Mouse (Mus musculus) C2C12 (cell line): ENCODE data around the gene Gm8439. TPM values are rescaled to one million over a fixed set of nuclear protein-coding genes. Genes with fewer than 3 reads are reported as not detected.
"Not testable (repeated sequence)": the region's sequence is repeated elsewhere in the genome, so short reads cannot be mapped to it uniquely, and the experiment has no call there.

ENCODE experiments used
- H3K27me3 ChIP-seq: one replicate; pipeline ENCODE4 v1.6.1; 2011; ENCODE audit not compliant: control insufficient read depth, insufficient read depth, insufficient read length
- H3K36me3 ChIP-seq: one replicate; pipeline ENCODE4 v1.6.1; 2011; ENCODE audit not compliant: control insufficient read depth, insufficient read depth
- H3K4me3 ChIP-seq: one replicate; pipeline ENCODE4 v1.5.1; 2011; ENCODE audit warnings: mild to moderate bottlenecking, control low read depth; ENCODE audit not compliant: poor library complexity, insufficient read depth, severe bottlenecking
- H3K79me2 ChIP-seq: one replicate; pipeline ENCODE4 v1.6.1; 2011; ENCODE audit not compliant: control insufficient read depth, insufficient read depth
- H3K79me3 ChIP-seq: one replicate; pipeline ENCODE4 v1.6.1; 2011; ENCODE audit warnings: low read depth, control low read depth
- H3ac ChIP-seq: one replicate; pipeline ENCODE3; 2011; ENCODE audit warnings: low read depth; ENCODE audit not compliant: control insufficient read depth, insufficient read length
- CEBPB ChIP-seq: IDR thresholded peaks from one replicate; pipeline ENCODE4 v1.6.1; 2011; ENCODE audit warnings: low read depth, mild to moderate bottlenecking, control low read depth, moderate library complexity
- CTCF ChIP-seq: IDR thresholded peaks from one replicate; pipeline ENCODE4 v1.5.1; 2011; ENCODE audit not compliant: control insufficient read depth, insufficient read depth, insufficient read length
- FOSL1 ChIP-seq: IDR thresholded peaks from one replicate; pipeline ENCODE4 v1.8.0; 2011; ENCODE audit warnings: mild to moderate bottlenecking, low read length; ENCODE audit not compliant: poor library complexity, insufficient read depth, severe bottlenecking
- MAX ChIP-seq: IDR thresholded peaks from one replicate; pipeline ENCODE4 v1.6.1; 2011; ENCODE audit warnings: mild to moderate bottlenecking, control low read depth
- MYOD1 ChIP-seq: IDR thresholded peaks from one replicate; pipeline ENCODE4 v1.6.1; 2011; ENCODE audit warnings: low read depth; ENCODE audit not compliant: control insufficient read depth, insufficient read length
- MYOG ChIP-seq: IDR thresholded peaks from one replicate; pipeline ENCODE4 v1.6.1; 2011; ENCODE audit not compliant: control insufficient read depth, insufficient read length; ENCODE audit errors: extremely low read depth
- USF1 ChIP-seq: IDR thresholded peaks from one replicate; pipeline ENCODE4 v1.6.1; 2011; ENCODE audit warnings: low read depth, mild to moderate bottlenecking, control low read depth, moderate library complexity
- polyA plus RNA-seq: library from polyadenylated mRNA; unstranded; fragments of >200 nt; fragmentation: generic; extraction: Trizol; gene quantifications from one replicate; pipeline ENCODE4 v1.2.1, GENCODE M21; 2012; ENCODE audit warnings: missing spikeins

The Gm8439 gene
- polyA plus RNA-seq, 1 experiment, result not detected

GRCm38 (mm10) chr4:120581711-120582110 is 6.8 kb upstream of the Gm8439 start:
- no peaks in the 10 kb centered on the region for H3K79me2 ChIP-seq
- peaks cover 23% of the 10 kb centered on the region for H3K27me3 ChIP-seq
- H3ac ChIP-seq, result no peak overlapping the region
- H3K36me3 ChIP-seq, result no peaks in the 10 kb centered on the region
- TF ChIP-seq USF1 (no peak), MAX (no peak), FOSL1 (no peak), MYOG (no peak), CEBPB (no peak), MYOD1 (no peak), CTCF (no peak)
- H3K4me3 ChIP-seq, result no peak overlapping the region
- H3K79me3 ChIP-seq, result no peaks in the 10 kb centered on the region

GRCm38 (mm10) chr4:120586986-120587385 is 1.6 kb upstream of the Gm8439 start:
- H3K4me3 ChIP-seq, result no peak overlapping the region
- no peaks in the 10 kb centered on the region for H3K79me2 ChIP-seq
- peaks cover 40% of the 10 kb centered on the region for H3K27me3 ChIP-seq
- no peak for TF ChIP-seq USF1
- H3K36me3 ChIP-seq, result no peaks in the 10 kb centered on the region
- H3K79me3 ChIP-seq, result no peaks in the 10 kb centered on the region
- no peak overlapping the region for H3ac ChIP-seq

- TF ChIP-seq MYOD1 (no peak), MYOG (no peak)
- no peak overlapping the region for H3K4me3 ChIP-seq
- H3K36me3 ChIP-seq, result no peaks in the 10 kb centered on the region
- no peaks in the 10 kb centered on the region for H3K79me3 ChIP-seq
- H3K27me3 ChIP-seq, result peaks cover 35% of the 10 kb centered on the region
- H3K79me2 ChIP-seq, result no peaks in the 10 kb centered on the region
- H3ac ChIP-seq, result no peak overlapping the region
These were observed 525 bp downstream of the Gm8439 start for GRCm38 (mm10) chr4:120589070-120589469.

- Histone ChIP-seq H3K27me3 (peaks cover 39% of the 10 kb centered on the region), H3K4me3 (no peak overlapping the region), H3K36me3 (no peaks in the 10 kb centered on the region), H3K79me2 (no peaks in the 10 kb centered on the region), H3ac (no peak overlapping the region), H3K79me3 (no peaks in the 10 kb centered on the region)
- peak; percentile 53 for TF ChIP-seq CTCF
- no peak for TF ChIP-seq CEBPB
- no peak for TF ChIP-seq MAX
- no peak for TF ChIP-seq USF1
These were observed 1.4 kb downstream of the Gm8439 start for GRCm38 (mm10) chr4:120589815-120590422.

- no peak overlapping the region for H3K4me3 ChIP-seq
- H3K36me3 ChIP-seq, result no peaks in the 10 kb centered on the region
- H3K79me3 ChIP-seq, result no peaks in the 10 kb centered on the region
- no peak overlapping the region for H3ac ChIP-seq
- peaks cover 44% of the 10 kb centered on the region for H3K27me3 ChIP-seq
- TF ChIP-seq CEBPB (no peak), MAX (no peak), FOSL1 (no peak), MYOG (no peak), MYOD1 (no peak), USF1 (no peak), CTCF (no peak)
- H3K79me2 ChIP-seq, result no peaks in the 10 kb centered on the region
These were observed 2.4 kb downstream of the Gm8439 start for GRCm38 (mm10) chr4:120590973-120591372.

- H3K79me2 ChIP-seq, H3K4me3 ChIP-seq, H3K79me3 ChIP-seq, H3K36me3 ChIP-seq, H3ac ChIP-seq: not testable (repeated sequence)
- H3K27me3 ChIP-seq, result peaks cover 23% of the 10 kb centered on the region
These were observed 7.7 kb downstream of the Gm8439 start for GRCm38 (mm10) chr4:120596210-120596609.

- peaks cover 21% of the 10 kb centered on the region for H3K27me3 ChIP-seq
- H3K4me3 ChIP-seq, result no peak overlapping the region
- TF ChIP-seq CEBPB (no peak), MYOG (no peak), USF1 (no peak), MAX (no peak), FOSL1 (no peak), CTCF (no peak), MYOD1 (no peak)
- H3K36me3 ChIP-seq, result no peaks in the 10 kb centered on the region
- H3K79me3 ChIP-seq, result no peaks in the 10 kb centered on the region
- no peaks in the 10 kb centered on the region for H3K79me2 ChIP-seq
- H3ac ChIP-seq, result no peak overlapping the region
These were observed 10.4 kb downstream of the Gm8439 start for GRCm38 (mm10) chr4:120598922-120599321.
